Mouse (Mus musculus) mature B cell (primary cell): ENCODE measurements around the gene Tyr.
"Not testable (repeated sequence)": the region's sequence is repeated elsewhere in the genome, so short reads cannot be mapped to it uniquely, and the experiment has no call there.

Experiments
- in situ Hi-C: fragments of 300-500 bp; cut with MboI; formaldehyde crosslinking; loops from 2 replicates; pipeline ENCODE4 v1.14.3; 2019

Tyr gene

GRCm38 (mm10) chr7:87493412-87493811 lies at the start of gene Tyr:
Gene Tyr (minus strand): TSS chr7:87493512.
- in situ Hi-C loops, result no loop called here

DNA sequence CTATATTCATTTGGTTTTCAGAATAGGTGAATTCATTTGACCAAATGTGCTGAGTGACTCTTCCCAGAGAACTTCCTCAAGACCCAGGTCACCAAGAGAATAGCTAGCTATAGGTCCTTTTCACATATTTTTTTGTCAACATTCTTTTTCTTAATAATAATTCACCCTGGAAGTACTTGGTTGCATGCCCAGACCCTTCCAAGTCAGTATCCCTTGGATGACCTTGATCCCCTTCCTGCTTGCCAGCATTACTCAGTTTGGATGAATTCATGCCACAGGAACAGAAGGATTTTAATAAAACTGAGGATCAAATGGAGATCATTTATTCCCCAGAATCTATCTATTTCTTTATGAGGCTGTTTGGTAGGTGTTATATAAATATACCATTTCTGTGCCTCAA lies 45.7 kb upstream of the Tyr start:
- in situ Hi-C loops, result no loop called here

DNA sequence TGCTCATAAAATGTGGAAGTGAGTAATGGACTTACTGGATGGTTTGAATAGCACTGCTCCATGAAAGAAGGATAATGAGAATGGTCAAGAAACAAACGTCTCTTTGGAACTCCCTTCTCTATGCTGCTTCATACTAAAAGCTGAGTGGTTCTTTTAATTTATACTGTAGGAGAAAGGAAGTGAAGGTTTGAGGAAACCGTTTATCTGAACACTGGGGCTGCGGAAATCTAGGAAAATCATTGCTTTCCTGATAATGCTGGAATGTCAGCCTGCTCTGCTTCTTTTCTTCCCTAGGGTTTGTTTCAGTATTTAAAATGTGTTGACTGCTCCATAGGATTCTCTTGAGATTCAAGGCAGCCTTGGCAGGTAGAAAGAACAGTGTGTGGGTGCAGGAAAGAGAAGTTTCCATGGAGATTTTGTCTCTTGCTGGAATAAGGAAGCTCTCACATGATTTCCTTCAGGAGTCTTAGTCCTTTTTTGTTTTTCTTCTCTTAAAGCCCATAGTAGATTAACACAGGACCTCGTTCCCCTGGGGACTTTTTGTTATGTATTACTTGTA lies 891 bp upstream of the Tyr start:
- in situ Hi-C loops, result no loop called here

DNA sequence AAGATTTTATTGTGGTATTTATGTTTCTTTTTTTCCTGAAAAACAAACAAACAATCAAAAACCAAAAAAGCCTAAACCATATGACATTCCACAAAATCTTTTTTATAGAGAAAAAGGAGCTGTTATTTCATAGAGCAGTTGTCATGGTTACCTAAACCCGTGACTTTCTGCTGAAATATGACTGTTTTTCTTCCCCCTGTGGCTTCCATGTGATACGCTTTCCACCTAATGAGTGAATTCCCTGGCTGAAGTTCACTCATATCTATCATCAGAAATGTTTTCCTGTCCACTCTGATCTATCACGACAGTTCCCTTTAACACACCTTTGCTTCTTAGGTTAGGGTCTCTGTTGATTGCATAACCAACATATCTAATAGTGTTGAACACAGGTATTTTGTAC lies 5.3 kb downstream of the Tyr start:
- in situ Hi-C loops, result no loop called here

DNA sequence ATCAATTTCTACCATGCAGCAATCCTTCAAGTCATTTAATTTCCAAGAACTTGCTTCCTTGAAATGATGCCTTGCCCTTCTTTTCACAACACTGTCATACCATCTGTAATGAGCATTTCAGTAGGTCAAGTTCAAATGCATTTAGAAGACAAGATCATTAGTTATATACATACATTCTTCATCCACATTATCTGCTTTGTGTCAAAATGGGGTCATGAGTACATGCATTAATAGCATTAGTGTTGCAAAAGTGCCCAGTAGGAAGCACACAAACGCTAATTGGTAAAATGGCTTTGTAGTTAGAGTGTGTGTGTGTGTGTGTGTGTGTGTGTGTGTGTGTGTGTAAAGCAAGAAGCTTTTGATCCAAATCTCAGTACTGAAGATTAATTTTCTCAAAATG lies 80.0 kb downstream of the Tyr start:
- in situ Hi-C loops, result no loop called here

DNA sequence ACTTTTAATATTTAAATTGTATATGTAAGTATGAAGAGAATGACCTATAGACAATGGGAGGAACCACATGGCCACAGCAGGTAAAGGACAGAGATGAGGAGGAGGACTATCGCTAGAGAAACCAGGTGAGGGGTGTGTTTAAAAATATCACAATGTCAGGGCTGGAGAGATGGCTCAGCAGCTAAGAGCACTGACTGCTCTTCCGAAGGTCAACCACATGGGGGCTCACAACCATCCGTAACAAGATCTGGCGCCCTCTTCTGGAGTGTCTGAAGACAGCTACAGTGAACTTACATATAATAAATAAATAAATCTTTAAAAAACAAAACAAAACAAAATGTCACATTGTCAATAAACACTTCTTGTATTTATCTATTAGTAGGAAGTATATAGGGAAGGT lies 81.9 kb downstream of the Tyr start:
- in situ Hi-C loops, result not testable (repeated sequence)

DNA sequence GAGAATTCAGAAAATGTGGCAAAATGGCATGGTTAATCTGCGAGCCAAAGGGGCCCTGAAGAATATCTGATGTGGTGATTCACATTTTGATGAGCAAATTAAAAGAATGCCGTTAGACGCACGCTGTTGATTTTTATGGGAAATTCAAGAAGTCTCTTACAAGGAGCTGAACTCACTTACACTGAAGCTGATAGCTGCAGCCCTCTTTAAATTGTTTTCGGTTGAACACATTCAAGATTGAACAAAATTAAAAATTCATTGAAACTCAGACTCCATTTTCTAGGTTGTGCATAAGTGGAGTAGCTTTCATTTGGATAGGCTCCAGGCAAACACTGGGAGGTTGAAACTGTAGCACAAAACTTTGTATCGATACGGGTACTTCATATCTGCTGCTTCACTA lies 96.3 kb downstream of the Tyr start:
- in situ Hi-C loops, result no loop called here

DNA sequence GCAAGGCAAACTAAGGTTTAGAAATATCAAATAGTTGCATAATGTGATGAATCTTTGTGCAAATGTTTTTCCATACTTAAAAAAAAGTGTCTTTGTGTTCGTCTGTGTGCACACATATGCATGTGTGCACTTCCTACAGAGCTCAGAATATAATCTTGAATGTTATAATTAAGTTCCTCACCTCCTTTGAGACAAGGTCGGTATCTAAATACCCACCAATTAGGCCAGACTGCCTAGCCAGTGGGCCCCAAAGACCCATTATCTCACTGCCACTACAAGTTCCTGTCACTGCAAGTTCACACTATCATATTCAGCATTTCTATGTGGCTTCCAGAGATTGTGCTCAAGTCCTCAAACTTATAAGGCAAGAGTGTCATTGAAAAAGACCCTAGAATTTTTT lies 118.4 kb downstream of the Tyr start:
- in situ Hi-C loops, result no loop called here
